Mouse (Mus musculus) lung, postnatal 0 days (tissue): ENCODE results near the gene Mtx3.

Experiments used
- CTCF ChIP-seq: IDR thresholded peaks from 2 replicates; pipeline ENCODE4 v1.5.1; 2016; ENCODE audit warnings: antibody characterized with exemption, mild to moderate bottlenecking
- EP300 ChIP-seq: IDR thresholded peaks from 2 replicates; pipeline ENCODE4 v1.6.1; 2016; ENCODE audit warnings: antibody characterized with exemption, mild to moderate bottlenecking, control low read depth

- no peak for TF ChIP-seq EP300
- peak; percentile 43 for TF ChIP-seq CTCF
Observed at GRCm38 (mm10) chr13:92866680-92867079, 22.1 kb downstream of the Mtx3 start.
